Mouse (Mus musculus) CH12.LX (cell line): Measurements from ENCODE around the gene Foxd3. TPM values are rescaled to one million over a fixed set of nuclear protein-coding genes. Genes with fewer than 3 reads are reported as not detected.

Experiments
- DNase-seq: peaks from one replicate; pipeline ENCODE4 v3.0.0-alpha.2; 2013; ENCODE audit errors: extremely low read depth
- H3K27ac ChIP-seq: 2 replicates; pipeline ENCODE4 v1.5.1; 2012; ENCODE audit warnings: low read depth, mild to moderate bottlenecking, control low read depth, moderate library complexity; ENCODE audit not compliant: insufficient read depth
- H3K27me3 ChIP-seq: replicated peaks from 2 replicates; pipeline ENCODE3; 2012; ENCODE audit warnings: inconsistent platforms
- H3K36me3 ChIP-seq, 2 experiments: replicated peaks in 1 of 2; 2 replicates each; pipeline versions ENCODE3 to v1.6.1; 2012; ENCODE audit warnings: inconsistent platforms in 1 of 2, low read length in 1 of 2, mild to moderate bottlenecking in 1 of 2, mixed read lengths in 1 of 2, moderate library complexity in 1 of 2; ENCODE audit not compliant: control insufficient read depth in 1 of 2, insufficient read depth in 1 of 2
- H3K4me1 ChIP-seq, 2 experiments: 2 replicates each; pipeline ENCODE4 v1.6.1; 2012; ENCODE audit warnings: inconsistent platforms in 1 of 2, moderate library complexity in 1 of 2; ENCODE audit not compliant: insufficient read depth in 2 of 2, control insufficient read depth in 1 of 2
- H3K4me2 ChIP-seq: 2 replicates; pipeline ENCODE4 v1.6.1; 2012; ENCODE audit warnings: low read depth, mild to moderate bottlenecking, control low read depth; ENCODE audit not compliant: poor library complexity, insufficient read depth, severe bottlenecking
- H3K4me3 ChIP-seq, 3 experiments: fragments of 150-350 bp in 1 of 3; sonication (generic) in 1 of 3; replicated peaks in 1 of 3; 2 replicates each; pipeline versions ENCODE3 to v1.5.1; 2011 to 2012; ENCODE audit warnings: low read depth in 2 of 3, low read length in 2 of 3, mild to moderate bottlenecking in 2 of 3, moderate library complexity in 2 of 3, control low read depth in 1 of 3, improper control_type of control experiment in 1 of 3, inconsistent platforms in 1 of 3, mixed read lengths in 1 of 3; ENCODE audit not compliant: poor library complexity in 1 of 3
- H3K79me2 ChIP-seq: replicated peaks from 2 replicates; pipeline ENCODE4 v1.6.1; 2012; ENCODE audit warnings: mild to moderate bottlenecking, moderate library complexity; ENCODE audit not compliant: control insufficient read depth, poor library complexity, insufficient read depth, severe bottlenecking; ENCODE audit errors: extremely low read depth
- H3K9ac ChIP-seq: 2 replicates; pipeline ENCODE4 v1.6.1; 2012; ENCODE audit warnings: low read depth, mild to moderate bottlenecking, control low read depth, moderate library complexity; ENCODE audit not compliant: insufficient read depth
- H3K9me3 ChIP-seq: replicated peaks from 2 replicates; pipeline ENCODE3; 2012; ENCODE audit warnings: low read length, inconsistent platforms, mixed read lengths
- BHLHE40 ChIP-seq: IDR thresholded peaks from 2 replicates; pipeline ENCODE4 v1.6.1; 2011; ENCODE audit warnings: mild to moderate bottlenecking, low read depth, low read length, improper control_type of control experiment
- CHD2 ChIP-seq: IDR thresholded peaks from 2 replicates; pipeline ENCODE4 v1.6.1; 2011; ENCODE audit warnings: low read length, improper control_type of control experiment
- CTCF ChIP-seq, 2 experiments: IDR thresholded peaks in 1 of 2; conservative IDR thresholded peaks in 1 of 2; 2 replicates each; pipeline ENCODE4 v1.5.1; 2011 to 2012; ENCODE audit warnings: low read depth in 2 of 2, low read length in 2 of 2, improper control_type of control experiment in 1 of 2, inconsistent platforms in 1 of 2, mild to moderate bottlenecking in 1 of 2, moderate library complexity in 1 of 2
- ELF1 ChIP-seq: IDR thresholded peaks from 2 replicates; pipeline ENCODE4 v1.6.1; 2014; ENCODE audit warnings: low read depth, mild to moderate bottlenecking, inconsistent platforms, low read length, improper control_type of control experiment
- EP300 ChIP-seq: IDR thresholded peaks from 2 replicates; pipeline ENCODE4 v1.6.1; 2011; ENCODE audit warnings: low read length, improper control_type of control experiment
- GABPA ChIP-seq: IDR thresholded peaks from 2 replicates; pipeline ENCODE4 v1.6.1; 2012; ENCODE audit warnings: low read depth, low read length, improper control_type of control experiment, inconsistent platforms; ENCODE audit not compliant: insufficient replicate concordance
- HCFC1 ChIP-seq: IDR thresholded peaks from 2 replicates; pipeline ENCODE4 v1.6.1; 2012; ENCODE audit warnings: low read depth, mild to moderate bottlenecking, inconsistent platforms, low read length, improper control_type of control experiment
- JUN ChIP-seq: IDR thresholded peaks from 2 replicates; pipeline ENCODE4 v1.6.1; 2011; ENCODE audit warnings: low read depth, mild to moderate bottlenecking, low read length, improper control_type of control experiment, moderate library complexity; ENCODE audit not compliant: insufficient read depth
- JUND ChIP-seq: conservative IDR thresholded peaks from 2 replicates; pipeline ENCODE4 v1.6.1; 2011; ENCODE audit warnings: low read depth, low read length, improper control_type of control experiment
- MAFK ChIP-seq: IDR thresholded peaks from 2 replicates; pipeline ENCODE4 v1.6.1; 2011; ENCODE audit warnings: low read length, improper control_type of control experiment; ENCODE audit not compliant: insufficient replicate concordance
- MEF2A ChIP-seq: IDR thresholded peaks from 2 replicates; pipeline ENCODE4 v1.6.1; 2014; ENCODE audit warnings: low read depth, mild to moderate bottlenecking, inconsistent platforms, low read length, improper control_type of control experiment, borderline replicate concordance
- MXI1 ChIP-seq: IDR thresholded peaks from 2 replicates; pipeline ENCODE4 v1.6.1; 2011; ENCODE audit warnings: mild to moderate bottlenecking, low read depth, low read length, improper control_type of control experiment
- NELFE ChIP-seq: IDR thresholded peaks from 2 replicates; pipeline ENCODE4 v1.6.1; 2011; ENCODE audit warnings: low read depth, low read length, improper control_type of control experiment
- NRF1 ChIP-seq: IDR thresholded peaks from 2 replicates; pipeline ENCODE4 v1.6.1; 2014; ENCODE audit warnings: low read depth, mild to moderate bottlenecking, inconsistent platforms, low read length, improper control_type of control experiment, moderate library complexity
- PAX5 ChIP-seq: IDR thresholded peaks from 2 replicates; pipeline ENCODE4 v1.6.1; 2012; ENCODE audit warnings: low read length, inconsistent platforms, mixed read lengths
- POLR2A ChIP-seq: IDR thresholded peaks from 2 replicates; pipeline ENCODE4 v1.6.1; 2011; ENCODE audit warnings: low read depth, mild to moderate bottlenecking, improper control_type of control experiment, low read length
- POLR2AphosphoS2 ChIP-seq: IDR thresholded peaks from 2 replicates; pipeline ENCODE4 v1.6.1; 2011; ENCODE audit warnings: low read depth, low read length, improper control_type of control experiment
- RAD21 ChIP-seq: IDR thresholded peaks from 2 replicates; pipeline ENCODE4 v1.6.1; 2011; ENCODE audit warnings: low read depth, mild to moderate bottlenecking, low read length, improper control_type of control experiment, moderate library complexity
- RCOR1 ChIP-seq: conservative IDR thresholded peaks from 2 replicates; pipeline ENCODE4 v1.6.1; 2012; ENCODE audit warnings: low read depth, mild to moderate bottlenecking, inconsistent platforms, low read length, improper control_type of control experiment
- SIN3A ChIP-seq: IDR thresholded peaks from 2 replicates; pipeline ENCODE4 v1.6.1; 2012; ENCODE audit warnings: low read length, improper control_type of control experiment, inconsistent platforms
- TBP ChIP-seq: conservative IDR thresholded peaks from 2 replicates; pipeline ENCODE4 v1.6.1; 2011; ENCODE audit warnings: low read depth, low read length, improper control_type of control experiment
- TCF12 ChIP-seq: IDR thresholded peaks from 2 replicates; pipeline ENCODE4 v1.6.1; 2014; ENCODE audit warnings: low read depth, mild to moderate bottlenecking, inconsistent platforms, low read length, improper control_type of control experiment
- UBTF ChIP-seq: IDR thresholded peaks from 2 replicates; pipeline ENCODE4 v1.6.1; 2012; ENCODE audit warnings: low read depth, mild to moderate bottlenecking, inconsistent platforms, low read length, improper control_type of control experiment, moderate library complexity
- USF1 ChIP-seq: IDR thresholded peaks from 2 replicates; pipeline ENCODE4 v1.6.1; 2014; ENCODE audit warnings: low read depth, mild to moderate bottlenecking, inconsistent platforms, low read length, improper control_type of control experiment
- USF2 ChIP-seq: conservative IDR thresholded peaks from 2 replicates; pipeline ENCODE4 v1.6.1; 2011; ENCODE audit warnings: low read depth, low read length, improper control_type of control experiment
- ZKSCAN1 ChIP-seq: IDR thresholded peaks from 2 replicates; pipeline ENCODE4 v1.6.1; 2012; ENCODE audit warnings: low read depth, inconsistent platforms, low read length, improper control_type of control experiment, borderline replicate concordance
- ZMIZ1 ChIP-seq: IDR thresholded peaks from 2 replicates; pipeline ENCODE4 v1.6.1; 2012; ENCODE audit warnings: low read depth, mild to moderate bottlenecking, inconsistent platforms, low read length, improper control_type of control experiment
- ZNF384 ChIP-seq: IDR thresholded peaks from 2 replicates; pipeline ENCODE4 v1.6.1; 2012; ENCODE audit warnings: low read depth, low read length, improper control_type of control experiment, inconsistent platforms
- dilution Hi-C: fragments of 300-500 bp; cut with MboI; formaldehyde crosslinking; loops from 2 replicates; pipeline ENCODE4 v1.14.3; 2020; ENCODE audit warnings: low sequenced_read_pairs; ENCODE audit not compliant: extremely low pct_unique_long_range_greater_than_20kb, extremely low pct_ligation_motif_present
- in situ Hi-C: fragments of 300-500 bp; cut with MboI; formaldehyde crosslinking; loops from 3 replicates; pipeline ENCODE4 v1.14.3; 2019; ENCODE audit warnings: low sequenced_read_pairs, low pct_ligation_motif_present, low pct_unique_long_range_greater_than_20kb, mixed read lengths
- polyA plus RNA-seq: library from polyadenylated mRNA; unstranded; fragments of >175 nt; gene quantifications from 2 replicates; pipeline ENCODE4 v1.2.1, GENCODE M21; 2012; ENCODE audit warnings: low read depth; ENCODE audit not compliant: insufficient read length
- total RNA-seq, 2 experiments: library from RNA; depleted of rRNA; stranded (reverse); fragments of 300-350 nt in 1 of 2; fragments of >200 nt in 1 of 2; gene quantifications; 2 replicates each; pipeline ENCODE4 v1.2.3; 2012 to 2014

The Foxd3 gene
- total and polyA plus RNA-seq, 3 experiments, result not detected

- TF ChIP-seq MEF2A, result no peak
- no peak for TF ChIP-seq NELFE
- no peak for TF ChIP-seq NRF1
- TF ChIP-seq ZNF384, result no peak
- no peak for TF ChIP-seq EP300
- TF ChIP-seq PAX5, result no peak
- TF ChIP-seq UBTF, result no peak
- TF ChIP-seq USF2, result no peak
- no peak for TF ChIP-seq CTCF (conservative IDR thresholded peaks at IDR 0.05 in 1 of 2, IDR thresholded peaks at IDR 0.05 in 1 of 2; ENCODE audit: low read depth in 2 of 2, low read length in 2 of 2)
- no peak for TF ChIP-seq HCFC1
- no peak for TF ChIP-seq BHLHE40
- no peak for TF ChIP-seq CHD2
- no peak for TF ChIP-seq SIN3A
- no peak for TF ChIP-seq RCOR1
- TF ChIP-seq MXI1, result no peak
- no peak for TF ChIP-seq MAFK
- TF ChIP-seq POLR2AphosphoS2, result no peak
- no peak for TF ChIP-seq JUND
- Histone ChIP-seq H3K79me2 (no peaks in the 10 kb centered on the region), H3K27me3 (no peaks in the 10 kb centered on the region), H3K9ac (no peak overlapping the region), H3K9me3 (peaks cover 4% of the 10 kb centered on the region), H3K4me1 (no peaks in the 10 kb centered on the region), H3K4me3 (no peak overlapping the region), H3K4me2 (no peak overlapping the region), H3K36me3 (no peaks in the 10 kb centered on the region), H3K27ac (no peak overlapping the region)
- in situ Hi-C loops, result no loop called here
- no peak for DNase-seq
- dilution Hi-C loops, result no loop called here
Measured at GRCm38 (mm10) chr4:99641920-99642319, 14.2 kb upstream of the Foxd3 start.

DNA sequence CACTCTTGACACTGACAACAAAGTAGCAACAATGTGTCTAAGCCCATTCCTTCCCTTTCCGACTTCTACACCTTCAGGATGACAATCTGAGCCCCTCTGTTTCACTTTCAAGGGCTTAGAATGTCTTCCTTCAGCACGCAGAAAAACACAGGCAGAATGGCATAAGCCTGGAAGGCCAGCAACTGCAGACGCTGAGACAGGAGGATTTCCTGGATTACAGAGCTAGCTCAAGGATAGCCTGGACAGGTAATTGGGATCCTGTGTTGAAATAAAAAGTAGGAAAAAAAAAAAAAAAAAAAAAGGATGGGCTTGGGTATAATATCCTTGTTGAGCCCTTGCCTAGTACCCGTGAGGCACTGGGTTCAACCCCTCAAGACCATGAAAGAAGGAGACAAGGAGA lies 10.5 kb upstream of the Foxd3 start:
- Histone ChIP-seq H3K4me1 (no peaks in the 10 kb centered on the region), H3K36me3 (no peaks in the 10 kb centered on the region), H3K79me2 (no peaks in the 10 kb centered on the region), H3K4me2 (no peak overlapping the region), H3K9ac (no peak overlapping the region), H3K27me3 (no peaks in the 10 kb centered on the region), H3K4me3 (no peak overlapping the region), H3K27ac (no peak overlapping the region), H3K9me3 (peaks cover 20% of the 10 kb centered on the region)
- dilution Hi-C loops, result no loop called here
- DNase-seq, result no peak
- in situ Hi-C loops, result no loop called here
- TF ChIP-seq USF2, result no peak
- no peak for TF ChIP-seq BHLHE40
- TF ChIP-seq RAD21, result no peak
- TF ChIP-seq JUND, result no peak
- TF ChIP-seq USF1, result no peak
- TF ChIP-seq TBP, result no peak
- no peak for TF ChIP-seq ELF1
- TF ChIP-seq MEF2A, result no peak
- no peak for TF ChIP-seq PAX5
- no peak for TF ChIP-seq ZNF384
- TF ChIP-seq TCF12, result no peak
- TF ChIP-seq CTCF (conservative IDR thresholded peaks at IDR 0.05 in 1 of 2, IDR thresholded peaks at IDR 0.05 in 1 of 2; ENCODE audit: low read depth in 2 of 2, low read length in 2 of 2), result no peak
- TF ChIP-seq JUN, result no peak
- TF ChIP-seq UBTF, result no peak
- TF ChIP-seq POLR2A, result no peak
- TF ChIP-seq ZKSCAN1, result no peak
- no peak for TF ChIP-seq GABPA
- no peak for TF ChIP-seq ZMIZ1
- TF ChIP-seq MAFK, result no peak
- TF ChIP-seq, all 38 proteins: peak for 0
